Mouse (Mus musculus) olfactory bulb, adult 2 months (tissue): ENCODE results near the gene Sdccag8. TPM values are rescaled to one million over a fixed set of nuclear protein-coding genes. Genes with fewer than 3 reads are reported as not detected.

Source experiments
- H3K27ac ChIP-seq: fragments of 200-500 bp; 2 replicates; pipeline ENCODE4 v1.5.1; 2012; ENCODE audit warnings: low read depth, low read length; ENCODE audit not compliant: insufficient read depth
- H3K4me1 ChIP-seq: fragments of 200-500 bp; 2 replicates; pipeline ENCODE4 v1.6.1; 2012; ENCODE audit warnings: low read length; ENCODE audit not compliant: control insufficient read depth, insufficient read depth
- H3K4me3 ChIP-seq: fragments of 200-500 bp; 2 replicates; pipeline ENCODE4 v1.5.1; 2012; ENCODE audit warnings: mild to moderate bottlenecking, low read depth, low read length, moderate library complexity; ENCODE audit not compliant: insufficient read depth
- CTCF ChIP-seq: fragments of 200-500 bp; IDR thresholded peaks from 2 replicates; pipeline ENCODE4 v1.5.1; 2012; ENCODE audit warnings: low read depth, mild to moderate bottlenecking, low read length, moderate library complexity; ENCODE audit not compliant: insufficient read depth
- POLR2A ChIP-seq: fragments of 200-500 bp; IDR thresholded peaks from 2 replicates; pipeline ENCODE4 v1.6.1; 2012; ENCODE audit warnings: mild to moderate bottlenecking, low read depth, low read length, moderate library complexity; ENCODE audit not compliant: insufficient read depth
- WGBS: fragments of 180-500 bp; shearing (Covaris S2); methylation state at CpG from one replicate; pipeline ENCODE4 v1.1.7; 2018; 5-methylcytosine and 5-hydroxymethylcytosine counted together
- polyA plus RNA-seq: library from polyadenylated mRNA; stranded (reverse); fragments of >200 nt; gene quantifications from 2 replicates; pipeline ENCODE4 v1.2.4, GENCODE M21; 2012; ENCODE audit warnings: low replicate concordance; ENCODE audit not compliant: missing spikeins, insufficient read depth, insufficient read length

The Sdccag8 gene
- polyA plus RNA-seq, 1 experiment, result not detected

DNA sequence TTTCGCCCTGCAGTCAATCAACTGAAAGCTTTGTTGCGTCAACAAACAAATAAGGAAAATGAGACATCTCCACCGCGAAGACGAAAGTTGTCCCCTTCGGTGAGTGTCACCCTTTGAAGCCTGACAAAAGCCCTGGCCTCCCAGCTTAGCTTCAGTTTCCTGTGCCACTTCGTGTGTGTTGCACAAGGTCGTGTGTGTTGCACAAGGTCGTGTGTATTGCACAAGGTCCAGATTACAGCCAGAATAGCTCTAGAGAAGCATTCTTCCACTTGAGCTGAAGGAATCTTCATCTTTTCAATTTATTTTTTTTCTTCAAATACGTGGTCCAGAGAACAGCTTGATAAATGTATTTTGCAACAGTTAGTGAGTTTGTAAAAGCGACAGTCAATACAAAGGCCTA, 11.7 kb downstream of the Sdccag8 start:
- TF ChIP-seq CTCF (no peak), POLR2A (no peak)
- H3K27ac ChIP-seq, result no peak overlapping the region
- H3K4me3 ChIP-seq, result no peak overlapping the region
- peaks cover 3% of the 10 kb centered on the region for H3K4me1 ChIP-seq
- 91% methylated on average over 11 of the region's 11 CpGs for WGBS

DNA sequence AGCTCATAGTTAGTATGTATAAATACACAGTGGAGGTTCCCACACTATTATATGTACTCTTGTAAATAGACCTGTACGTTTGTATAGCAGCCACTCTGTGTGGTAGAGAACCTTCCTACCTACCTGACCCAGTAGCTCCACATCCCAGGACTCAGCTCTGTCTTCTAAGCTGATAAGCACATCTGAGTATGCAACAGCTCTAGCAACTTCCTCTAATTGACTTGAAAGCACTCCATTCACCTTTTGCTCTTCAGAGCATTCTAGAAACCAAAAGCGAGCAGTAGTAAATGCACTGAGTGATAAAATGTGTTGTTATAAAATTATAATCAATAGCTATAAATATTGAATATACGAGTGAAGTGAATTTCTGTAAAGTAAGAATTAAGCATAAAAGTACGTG, 12.5 kb downstream of the Sdccag8 start:
- no peak for TF ChIP-seq POLR2A
- no peak for TF ChIP-seq CTCF
- H3K4me3 ChIP-seq, result no peak overlapping the region
- H3K4me1 ChIP-seq, result peaks cover 5% of the 10 kb centered on the region
- H3K27ac ChIP-seq, result no peak overlapping the region
- 94% methylated on average over 4 of the region's 4 CpGs for WGBS

DNA sequence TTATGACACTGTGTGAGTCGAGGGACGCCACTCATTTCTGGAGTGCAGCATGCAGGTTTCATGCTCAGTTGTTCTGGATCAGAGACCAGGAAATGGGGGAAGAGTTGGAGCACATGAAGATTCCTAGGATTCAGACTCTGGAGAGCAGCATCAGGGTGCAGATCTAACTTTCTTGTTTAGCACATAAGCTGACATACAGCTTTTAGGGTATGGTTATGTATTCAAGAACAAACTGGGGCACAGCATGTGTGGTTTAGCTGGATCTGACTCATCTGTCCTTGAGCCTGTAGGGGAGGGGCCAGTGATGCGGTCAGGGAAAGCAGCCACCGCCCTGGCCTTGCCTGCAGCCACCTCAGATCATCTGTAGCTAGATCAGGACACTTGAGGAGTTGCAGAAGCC, 12.9 kb downstream of the Sdccag8 start:
- TF ChIP-seq CTCF (no peak), POLR2A (no peak)
- Histone ChIP-seq H3K4me1 (peaks cover 5% of the 10 kb centered on the region), H3K4me3 (no peak overlapping the region), H3K27ac (peak overlapping the region; percentile 13; the same call in 1 of the 2 replicates)
- WGBS, result 84% methylated on average over 4 of the region's 4 CpGs

DNA sequence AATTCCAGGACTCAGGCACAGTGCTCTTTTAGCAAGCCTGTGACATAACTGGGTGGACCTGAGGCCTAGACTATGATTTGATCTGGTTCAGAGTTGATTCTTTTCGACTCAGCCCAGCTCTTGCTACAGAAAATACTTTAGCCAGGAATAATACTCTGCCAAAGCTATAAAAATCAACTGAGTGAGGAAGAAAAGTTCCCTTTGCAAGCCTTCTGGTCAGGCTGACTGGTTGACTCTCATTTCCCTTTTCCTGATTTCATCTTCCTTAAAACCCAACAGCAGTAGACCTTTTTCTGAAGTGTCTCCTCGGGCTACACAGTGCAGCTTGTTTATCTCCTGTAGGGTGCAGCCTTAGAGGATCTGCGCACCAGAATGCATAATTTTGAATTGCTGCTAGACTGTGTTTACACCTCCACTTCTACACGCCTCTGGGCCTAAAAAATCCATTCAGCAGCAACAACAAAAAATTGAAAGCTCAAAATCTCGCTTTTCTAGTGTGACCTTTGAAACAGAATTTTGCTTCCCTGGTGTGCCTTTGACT, 13.6 kb downstream of the Sdccag8 start:
- TF ChIP-seq CTCF (no peak), POLR2A (no peak)
- Histone ChIP-seq H3K27ac (peak overlapping the region; percentile 13; the same call in 1 of the 2 replicates), H3K4me1 (peaks cover 5% of the 10 kb centered on the region), H3K4me3 (no peak overlapping the region)
- WGBS, result 51% methylated on average over 5 of the region's 5 CpGs

DNA sequence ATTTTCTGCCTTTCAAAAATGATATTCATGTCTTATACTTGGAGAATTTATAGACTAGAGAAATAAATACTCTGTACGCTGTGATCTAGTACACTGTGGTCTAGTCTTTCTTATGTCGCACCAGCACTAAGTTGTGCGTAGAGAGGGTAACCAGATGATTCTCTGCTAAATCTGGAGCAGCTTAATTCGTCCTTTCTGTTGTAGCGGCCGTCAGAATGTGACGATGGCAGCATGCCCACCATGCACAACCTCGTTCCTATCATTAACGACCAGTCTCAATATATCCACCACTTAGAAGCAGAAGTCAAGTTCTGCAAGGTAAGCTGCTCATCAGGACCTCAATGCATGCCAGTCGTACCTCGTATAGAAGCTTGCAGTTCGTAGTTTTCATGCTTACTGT, 14.2 kb downstream of the Sdccag8 start:
- WGBS, result 60% methylated on average over 12 of the region's 12 CpGs
- no peak overlapping the region for H3K4me3 ChIP-seq
- H3K27ac ChIP-seq, result no peak overlapping the region
- H3K4me1 ChIP-seq, result peaks cover 5% of the 10 kb centered on the region
- TF ChIP-seq CTCF, result no peak
- no peak for TF ChIP-seq POLR2A

DNA sequence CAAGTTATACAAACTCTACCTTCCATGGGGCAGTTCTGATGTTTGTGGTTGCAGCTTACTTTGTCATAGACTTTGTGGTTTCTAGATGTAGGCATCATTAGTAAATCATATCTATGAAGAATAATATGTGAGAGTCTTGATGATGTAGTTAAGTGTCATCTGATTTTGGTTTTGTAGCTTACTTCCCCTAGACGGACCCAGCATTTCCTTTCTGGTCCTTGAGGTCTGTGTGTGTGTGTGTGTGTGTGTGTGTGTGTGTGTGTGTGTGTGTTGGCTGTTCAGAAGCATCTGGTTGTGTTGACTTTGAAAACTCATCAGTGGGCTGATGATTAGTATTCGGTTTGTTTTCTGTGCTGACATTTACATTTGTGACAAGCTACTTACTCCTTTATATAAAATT, 17.6 kb downstream of the Sdccag8 start:
- TF ChIP-seq CTCF, result no peak
- TF ChIP-seq POLR2A, result no peak
- H3K4me1 ChIP-seq, result peaks cover 12% of the 10 kb centered on the region
- no peak overlapping the region; the same call in 1 of the 2 replicates for H3K27ac ChIP-seq
- 76% methylated on average over 2 of the region's 2 CpGs for WGBS
- no peak overlapping the region for H3K4me3 ChIP-seq

DNA sequence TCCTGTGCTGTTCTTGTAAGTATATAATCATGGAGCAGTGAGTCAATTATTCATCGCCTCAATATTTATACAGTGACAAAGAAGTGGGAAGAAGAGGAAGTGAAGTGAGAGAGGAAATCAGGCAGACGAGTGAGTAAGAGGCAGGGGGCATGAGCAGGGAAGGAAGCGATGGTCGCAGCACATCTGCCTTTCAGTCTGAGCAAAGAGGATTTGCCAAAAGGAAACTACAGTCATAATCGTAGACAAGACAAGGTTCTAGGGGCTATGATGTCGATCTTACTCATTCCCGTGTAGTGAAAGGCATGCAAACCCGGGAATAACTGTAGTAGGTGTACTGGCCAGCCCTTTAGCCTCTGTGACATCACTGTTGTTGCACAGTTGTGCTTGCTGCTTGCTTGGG, 18.1 kb downstream of the Sdccag8 start:
- WGBS, result 46% methylated on average over 8 of the region's 8 CpGs
- TF ChIP-seq POLR2A (no peak), CTCF (no peak)

DNA sequence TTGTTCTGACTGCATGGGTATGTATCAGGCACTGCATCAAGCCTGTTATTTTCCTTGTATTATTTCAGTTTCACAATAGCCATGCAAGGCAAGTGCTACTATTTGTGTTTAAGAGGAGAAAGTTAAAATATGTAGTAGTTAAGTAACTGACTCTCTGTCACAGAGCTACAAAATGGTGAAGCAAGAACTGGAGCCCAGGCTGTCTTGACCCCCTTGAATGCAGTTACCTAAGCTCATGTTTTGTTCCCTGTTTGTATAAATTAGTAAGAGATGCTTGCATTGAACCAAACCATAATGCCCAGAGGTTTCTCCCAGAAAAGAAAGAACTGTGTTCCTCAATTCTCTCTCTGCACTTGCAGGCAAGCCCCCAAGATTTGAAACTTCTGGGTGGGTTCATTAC, 18.8 kb downstream of the Sdccag8 start:
- no peak for TF ChIP-seq CTCF
- no peak overlapping the region for H3K27ac ChIP-seq
- H3K4me3 ChIP-seq, result no peak overlapping the region
- H3K4me1 ChIP-seq, result peaks cover 9% of the 10 kb centered on the region

More for the DNA sequence above, 18.1 kb downstream of the Sdccag8 start:
- H3K4me3 ChIP-seq, result no peak overlapping the region
- H3K4me1 ChIP-seq, result peaks cover 9% of the 10 kb centered on the region
- peak overlapping the region; percentile 4; the same call in 1 of the 2 replicates for H3K27ac ChIP-seq

DNA sequence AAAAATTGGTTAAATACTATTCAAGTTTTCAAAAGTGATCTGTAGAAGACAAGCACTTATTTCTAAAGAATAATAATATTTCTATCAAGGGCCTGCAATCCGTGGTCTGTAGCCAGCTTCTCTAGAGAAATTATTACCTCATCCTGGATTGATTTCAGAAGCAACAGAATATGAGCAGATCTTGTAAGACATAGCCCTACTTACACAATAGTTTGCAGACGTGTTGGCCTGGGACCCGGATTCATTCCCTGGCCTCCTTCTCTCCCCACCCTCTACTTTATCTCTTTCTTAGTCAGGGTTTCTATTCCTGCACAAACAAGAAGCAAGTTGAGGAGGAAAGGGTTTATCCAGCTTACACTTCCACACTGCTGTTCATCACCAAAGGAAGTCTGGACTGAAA, 19.5 kb downstream of the Sdccag8 start:
- 87% methylated on average over 3 of the region's 3 CpGs for WGBS
- H3K4me3 ChIP-seq, result no peak overlapping the region
- H3K27ac ChIP-seq, result no peak overlapping the region
- H3K4me1 ChIP-seq, result peaks cover 9% of the 10 kb centered on the region
- no peak for TF ChIP-seq POLR2A
- TF ChIP-seq CTCF, result no peak

DNA sequence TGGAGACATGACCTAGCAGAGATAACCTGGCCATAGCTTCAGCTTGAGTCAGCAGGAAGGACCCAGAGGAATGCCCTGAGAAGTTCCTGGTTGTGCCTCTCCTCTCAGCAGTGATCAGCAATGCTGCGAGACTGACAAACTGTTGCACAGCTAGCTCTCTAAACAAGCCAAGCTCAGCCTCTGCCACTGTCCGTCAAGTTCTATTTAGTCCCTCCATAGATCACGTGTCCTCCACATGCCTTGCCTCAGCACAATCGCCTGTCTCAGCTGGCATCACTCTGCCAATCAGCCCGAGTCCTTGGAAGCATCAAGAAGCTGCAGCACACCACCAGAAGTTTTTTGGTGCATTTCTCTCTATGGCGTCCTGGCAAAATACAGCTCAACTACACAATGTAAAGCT, 20.4 kb downstream of the Sdccag8 start:
- no peak for TF ChIP-seq POLR2A
- Histone ChIP-seq H3K4me1 (peaks cover 9% of the 10 kb centered on the region), H3K4me3 (no peak overlapping the region), H3K27ac (no peak overlapping the region)
- WGBS, result 81% methylated on average over 6 of the region's 6 CpGs
